Mouse (Mus musculus): ENCODE results near the gene Dock8.

Dock8 gene

GRCm38 (mm10) chr19:24999201-24999886 lies at the start of gene Dock8:
Dock8 (plus strand) TSS chr19:24999534.
- peak; percentile 78 to 89 for DNase-seq (ENCODE audit: low spot score in 2 of 2)

- DNase-seq (ENCODE audit: low spot score in 2 of 2) = no peak
Observed at GRCm38 (mm10) chr19:24958531-24958930, 40.8 kb upstream of the Dock8 start.

- DNase-seq (ENCODE audit: low spot score in 2 of 2) = peak; percentile 97 to 98
Observed at GRCm38 (mm10) chr19:24961172-24961962, 38.0 kb upstream of the Dock8 start, which contains the start of gene Cbwd1. Cbwd1 (minus strand) TSS chr19:24961610.

GRCm38 (mm10) chr19:24966203-24966602 lies 33.1 kb upstream of the Dock8 start:
- no peak for DNase-seq (ENCODE audit: low spot score in 2 of 2)

- DNase-seq (ENCODE audit: low spot score in 2 of 2) = no peak
Observed at GRCm38 (mm10) chr19:24966941-24967340, 32.4 kb upstream of the Dock8 start.

- DNase-seq (ENCODE audit: low spot score in 2 of 2) = no peak
Observed at GRCm38 (mm10) chr19:24971307-24971706, 28.0 kb upstream of the Dock8 start.

- DNase-seq (ENCODE audit: low spot score in 2 of 2) = no peak
Observed at GRCm38 (mm10) chr19:24972701-24973390, 26.5 kb upstream of the Dock8 start.

GRCm38 (mm10) chr19:24977991-24978390 lies 21.3 kb upstream of the Dock8 start:
- peak in 1 of 2 experiments; percentile 33 for DNase-seq (ENCODE audit: low spot score in 2 of 2)

- DNase-seq (ENCODE audit: low spot score in 2 of 2) = no peak
Observed at GRCm38 (mm10) chr19:24978852-24979842, 20.2 kb upstream of the Dock8 start.

GRCm38 (mm10) chr19:24981294-24981693 lies 18.0 kb upstream of the Dock8 start:
- DNase-seq (ENCODE audit: low spot score in 2 of 2) = no peak

GRCm38 (mm10) chr19:24983050-24983449 lies 16.3 kb upstream of the Dock8 start:
- DNase-seq (ENCODE audit: low spot score in 2 of 2) = no peak

GRCm38 (mm10) chr19:24983857-24984498 lies 15.4 kb upstream of the Dock8 start:
- no peak for DNase-seq (ENCODE audit: low spot score in 2 of 2)

GRCm38 (mm10) chr19:24985045-24985444 lies 14.3 kb upstream of the Dock8 start:
- no peak for DNase-seq (ENCODE audit: low spot score in 2 of 2)

- no peak for DNase-seq (ENCODE audit: low spot score in 2 of 2)
Observed at GRCm38 (mm10) chr19:24987355-24987754, 12.0 kb upstream of the Dock8 start.

- DNase-seq (ENCODE audit: low spot score in 2 of 2) = no peak
Observed at GRCm38 (mm10) chr19:24988831-24989230, 10.5 kb upstream of the Dock8 start.

- no peak for DNase-seq (ENCODE audit: low spot score in 2 of 2)
Observed at GRCm38 (mm10) chr19:24990138-24990822, 9.1 kb upstream of the Dock8 start.

- DNase-seq (ENCODE audit: low spot score in 2 of 2) = no peak
Observed at GRCm38 (mm10) chr19:24993526-24993925, 5.8 kb upstream of the Dock8 start.

- no peak for DNase-seq (ENCODE audit: low spot score in 2 of 2)
Observed at GRCm38 (mm10) chr19:24994900-24995299, 4.4 kb upstream of the Dock8 start.

- no peak for DNase-seq (ENCODE audit: low spot score in 2 of 2)
Observed at GRCm38 (mm10) chr19:24996815-24997704, 2.3 kb upstream of the Dock8 start.

Data from spleen, postnatal 4 days (tissue).